Mouse (Mus musculus) heart, embryonic 13.5 days (tissue): ENCODE results near the gene Sf3b3. TPM values are rescaled to one million over a fixed set of nuclear protein-coding genes. Genes with fewer than 3 reads are reported as not detected.
"Not testable (repeated sequence)": the region's sequence is repeated elsewhere in the genome, so short reads cannot be mapped to it uniquely, and the experiment has no call there.

Experiments
- ATAC-seq: fragments of 200-750 bp; cut with Nextera tagmentation; 2 replicates; pipeline ENCODE4 v1.8.0; 2017; ENCODE audit warnings: moderate TSS enrichment; ENCODE audit not compliant: insufficient number of reproducible peaks, low FRiP score, low TSS enrichment; ENCODE audit errors: extremely low read depth
- H3K27ac ChIP-seq: fragments of 300-500 bp; sonication (generic); replicated peaks from 2 replicates; pipeline ENCODE4 v1.5.1; 2015; ENCODE audit warnings: moderate library complexity, mild to moderate bottlenecking, inconsistent platforms
- H3K27me3 ChIP-seq: fragments of 300-500 bp; sonication (generic); replicated peaks from 2 replicates; pipeline ENCODE4 v1.6.1; 2015; ENCODE audit warnings: mild to moderate bottlenecking, inconsistent platforms
- H3K36me3 ChIP-seq: fragments of 300-500 bp; sonication (generic); 2 replicates; pipeline ENCODE4 v1.6.1; 2015; ENCODE audit warnings: mild to moderate bottlenecking, inconsistent platforms
- H3K4me1 ChIP-seq: fragments of 300-500 bp; sonication (generic); 2 replicates; pipeline ENCODE4 v1.6.1; 2015; ENCODE audit warnings: inconsistent platforms
- H3K4me2 ChIP-seq: fragments of 300-500 bp; sonication (generic); 2 replicates; pipeline ENCODE4 v1.6.1; 2015; ENCODE audit warnings: inconsistent platforms, mild to moderate bottlenecking, moderate library complexity
- H3K4me3 ChIP-seq: fragments of 300-500 bp; sonication (generic); 2 replicates; pipeline ENCODE4 v1.5.1; 2015; ENCODE audit warnings: moderate library complexity, mild to moderate bottlenecking, inconsistent platforms
- H3K9ac ChIP-seq: fragments of 300-500 bp; sonication (generic); 2 replicates; pipeline ENCODE4 v1.6.1; 2015; ENCODE audit warnings: inconsistent platforms, mild to moderate bottlenecking, moderate library complexity
- H3K9me3 ChIP-seq: fragments of 300-500 bp; sonication (generic); 2 replicates; pipeline ENCODE4 v1.6.1; 2016; ENCODE audit warnings: inconsistent platforms
- WGBS: fragments of 180-500 bp; shearing (Covaris S2); methylation state at CpG from one replicate; pipeline ENCODE4 v1.1.7; 2015; ENCODE audit warnings: mixed read lengths; 5-methylcytosine and 5-hydroxymethylcytosine counted together
- polyA plus RNA-seq: library from polyadenylated mRNA; unstranded; fragments of >200 nt; fragmentation: Nextera tagmentation; extraction: Ambion mirVana; gene quantifications from 2 replicates; pipeline ENCODE4 v1.2.1, GENCODE M21; 2015

The Sf3b3 gene
- polyA plus RNA-seq, 1 experiment from 2014 or later, result 76.9 TPM

DNA sequence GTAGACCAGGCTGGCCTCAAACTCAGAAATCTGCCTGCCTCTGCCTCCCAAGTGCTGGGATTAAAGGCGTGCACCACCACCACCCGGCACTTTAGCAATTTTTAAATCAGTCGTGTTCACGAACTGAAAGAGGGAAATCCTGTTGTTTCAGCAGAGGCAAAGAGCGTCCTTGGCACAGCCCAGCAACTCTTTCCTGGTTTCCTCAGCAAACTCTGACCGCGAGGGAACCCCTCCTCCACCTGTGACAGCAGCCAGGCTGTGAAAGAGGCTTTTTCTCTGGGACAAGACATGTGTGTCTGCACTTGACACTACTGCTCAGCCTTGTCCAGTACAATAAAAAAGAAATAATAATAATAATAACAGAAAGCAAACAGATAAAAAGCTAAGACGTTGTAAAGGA is 59.7 kb downstream of the Sf3b3 start:
- ATAC-seq, result no peak
- H3K4me1 ChIP-seq, result peaks cover 13% of the 10 kb centered on the region; the same call in 1 of the 2 replicates
- no peak overlapping the region for H3K4me2 ChIP-seq
- no peak overlapping the region for H3K4me3 ChIP-seq
- 72% methylated on average over 8 of the region's 8 CpGs for WGBS
- H3K9ac ChIP-seq, result no peak overlapping the region
- no peaks in the 10 kb centered on the region for H3K36me3 ChIP-seq
- H3K27ac ChIP-seq, result no peak overlapping the region
- H3K9me3 ChIP-seq, result no peaks in the 10 kb centered on the region
- no peaks in the 10 kb centered on the region for H3K27me3 ChIP-seq

DNA sequence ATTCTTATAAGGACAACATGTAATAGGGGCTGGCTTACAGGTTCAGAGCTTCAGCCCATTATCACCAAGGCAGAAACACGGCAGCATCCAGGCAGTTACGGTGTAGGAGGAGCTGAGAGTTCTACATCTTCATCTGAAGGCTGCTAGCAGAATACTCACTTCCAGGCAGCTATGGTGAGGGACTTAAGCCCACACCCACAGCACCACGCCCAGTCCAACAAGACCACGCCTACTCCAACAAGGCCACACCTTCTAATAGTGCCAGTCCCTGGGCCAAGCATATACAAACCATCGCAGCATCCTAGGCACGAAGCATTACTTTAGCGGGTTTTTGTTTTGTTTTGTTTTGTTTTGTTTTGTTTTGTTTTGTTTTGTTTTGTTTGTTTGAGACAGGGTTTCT is 60.1 kb downstream of the Sf3b3 start:
- ATAC-seq, H3K9ac ChIP-seq, H3K4me2 ChIP-seq, H3K27me3 ChIP-seq, H3K36me3 ChIP-seq, H3K4me3 ChIP-seq, H3K9me3 ChIP-seq, H3K27ac ChIP-seq: not testable (repeated sequence)
- 63% methylated on average over 7 of the region's 7 CpGs for WGBS
- H3K4me1 ChIP-seq, result peaks cover 13% of the 10 kb centered on the region; the same call in 1 of the 2 replicates

DNA sequence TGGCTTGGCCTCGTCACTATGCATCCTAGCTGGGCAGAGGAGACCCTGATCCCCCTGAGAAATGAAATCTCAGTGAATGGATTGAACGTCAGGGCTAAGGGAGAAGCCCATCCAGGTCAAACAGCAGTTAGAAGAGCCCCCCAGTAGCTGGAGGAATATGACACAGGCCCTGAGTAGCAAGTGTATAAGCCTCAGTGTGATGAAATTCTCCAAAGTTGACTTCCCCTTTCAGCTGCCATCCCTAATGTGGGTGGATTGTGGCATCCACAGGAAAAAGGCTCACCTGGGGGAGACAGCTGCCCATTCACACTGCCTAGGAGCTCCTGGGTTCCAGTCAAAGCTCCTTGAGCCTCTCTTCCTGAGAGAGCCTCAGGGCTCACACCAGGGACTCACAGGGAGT is 61.2 kb downstream of the Sf3b3 start:
- H3K27me3 ChIP-seq, result no peaks in the 10 kb centered on the region
- peaks cover 13% of the 10 kb centered on the region; the same call in 1 of the 2 replicates for H3K4me1 ChIP-seq
- H3K9ac ChIP-seq, result no peak overlapping the region
- no peak overlapping the region for H3K4me3 ChIP-seq
- 66% methylated on average over 2 of the region's 2 CpGs for WGBS
- no peak overlapping the region for H3K4me2 ChIP-seq
- no peak for ATAC-seq
- H3K9me3 ChIP-seq, result no peaks in the 10 kb centered on the region
- no peaks in the 10 kb centered on the region for H3K36me3 ChIP-seq
- no peak overlapping the region for H3K27ac ChIP-seq

DNA sequence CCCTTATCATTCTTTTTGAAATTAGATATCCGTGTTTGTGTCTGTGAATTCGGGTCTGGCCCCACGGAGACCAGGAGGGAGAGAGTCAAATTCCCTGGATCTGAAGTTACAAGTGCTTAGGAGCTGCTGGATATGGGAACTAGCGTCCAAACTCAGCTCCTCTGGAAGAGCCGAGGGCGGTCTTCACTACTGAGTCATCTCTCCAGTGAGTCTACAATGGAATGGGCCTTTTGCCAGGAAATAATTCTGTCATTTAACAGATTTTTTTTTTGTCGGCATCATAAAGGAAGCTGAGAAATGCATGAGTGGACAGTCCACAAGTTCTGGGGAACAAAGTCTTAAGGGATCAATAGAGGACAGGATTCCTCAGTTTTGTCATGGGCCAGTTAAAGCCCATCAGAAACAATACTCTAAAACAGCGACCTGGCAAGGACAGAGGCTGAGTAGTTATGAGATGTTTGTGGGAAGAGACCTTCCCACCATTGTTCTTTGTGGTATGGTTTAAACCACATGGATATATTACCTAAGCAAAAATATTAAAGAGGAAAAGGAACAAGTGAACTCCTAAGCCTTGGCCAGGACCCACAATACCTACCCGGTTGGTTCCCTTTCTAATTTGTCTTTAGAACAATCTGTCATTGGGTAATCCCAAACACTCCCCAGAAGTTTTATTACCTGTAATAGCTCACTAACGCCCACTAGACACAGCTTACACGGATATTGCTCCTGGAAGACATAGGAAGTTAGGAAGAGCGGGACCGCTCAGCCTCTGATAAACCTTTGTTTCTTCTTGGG is 66.5 kb downstream of the Sf3b3 start:
- ATAC-seq, result no peak
- H3K4me3 ChIP-seq, result no peak overlapping the region
- H3K9me3 ChIP-seq, result no peaks in the 10 kb centered on the region
- H3K9ac ChIP-seq, result no peak overlapping the region
- H3K36me3 ChIP-seq, result no peaks in the 10 kb centered on the region
- no peaks in the 10 kb centered on the region for H3K27me3 ChIP-seq
- no peak overlapping the region for H3K4me2 ChIP-seq
- H3K27ac ChIP-seq, result no peak overlapping the region
- H3K4me1 ChIP-seq, result no peaks in the 10 kb centered on the region
- 71% methylated on average over 13 of the region's 13 CpGs for WGBS

DNA sequence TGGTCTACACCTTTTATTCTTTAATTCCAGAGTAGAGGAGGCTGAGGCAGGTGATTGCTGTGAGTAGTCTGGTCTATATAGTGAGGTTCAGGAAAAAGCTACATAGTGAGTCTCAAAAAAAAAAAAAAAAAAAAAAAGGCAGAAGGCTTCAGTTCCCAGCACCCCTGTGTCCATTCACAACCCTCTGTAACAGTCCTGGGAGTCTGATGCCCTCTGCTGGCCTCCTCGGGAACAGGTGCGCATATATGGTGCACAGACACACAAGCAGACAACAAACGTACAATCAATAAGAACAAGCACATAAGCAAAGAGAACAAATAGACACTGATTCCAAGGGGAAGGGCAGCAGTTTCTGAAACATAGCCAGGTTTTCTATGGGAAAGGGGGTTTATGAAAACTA is 70.3 kb downstream of the Sf3b3 start:
- Histone ChIP-seq H3K4me3 (no peak overlapping the region), H3K4me2 (no peak overlapping the region), H3K36me3 (no peaks in the 10 kb centered on the region), H3K9me3 (no peaks in the 10 kb centered on the region), H3K4me1 (peaks cover 15% of the 10 kb centered on the region; the same call in 1 of the 2 replicates), H3K9ac (no peak overlapping the region), H3K27ac (no peak overlapping the region), H3K27me3 (no peaks in the 10 kb centered on the region)
- 91% methylated on average over 3 of the region's 3 CpGs for WGBS
- ATAC-seq, result no peak

DNA sequence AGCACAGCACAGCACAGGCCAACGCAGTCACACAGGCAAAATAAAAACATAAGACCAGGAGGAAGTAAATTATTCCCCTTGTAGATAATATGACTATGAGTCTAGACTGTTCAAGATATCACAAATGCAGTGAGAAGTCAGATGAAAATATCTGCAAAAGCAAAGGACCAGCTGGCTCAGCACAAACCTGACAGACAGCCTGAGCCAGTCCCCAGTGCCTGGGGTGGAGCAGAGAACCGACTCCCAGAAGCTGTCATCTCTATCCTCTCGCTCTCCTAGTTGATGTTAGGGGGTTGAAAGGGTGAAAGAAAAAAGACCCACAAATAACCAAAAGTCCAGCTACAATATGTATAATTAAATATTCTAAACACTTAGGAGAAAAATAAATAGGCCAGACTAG is 70.9 kb downstream of the Sf3b3 start:
- H3K27me3 ChIP-seq, result no peaks in the 10 kb centered on the region
- no peak overlapping the region for H3K9ac ChIP-seq
- no peaks in the 10 kb centered on the region for H3K9me3 ChIP-seq
- 68% methylated on average over 3 of the region's 3 CpGs for WGBS
- no peak overlapping the region for H3K27ac ChIP-seq
- H3K4me3 ChIP-seq, result no peak overlapping the region
- H3K4me2 ChIP-seq, result no peak overlapping the region
- no peaks in the 10 kb centered on the region for H3K36me3 ChIP-seq
- no peak for ATAC-seq
- peaks cover 15% of the 10 kb centered on the region; the same call in 1 of the 2 replicates for H3K4me1 ChIP-seq

DNA sequence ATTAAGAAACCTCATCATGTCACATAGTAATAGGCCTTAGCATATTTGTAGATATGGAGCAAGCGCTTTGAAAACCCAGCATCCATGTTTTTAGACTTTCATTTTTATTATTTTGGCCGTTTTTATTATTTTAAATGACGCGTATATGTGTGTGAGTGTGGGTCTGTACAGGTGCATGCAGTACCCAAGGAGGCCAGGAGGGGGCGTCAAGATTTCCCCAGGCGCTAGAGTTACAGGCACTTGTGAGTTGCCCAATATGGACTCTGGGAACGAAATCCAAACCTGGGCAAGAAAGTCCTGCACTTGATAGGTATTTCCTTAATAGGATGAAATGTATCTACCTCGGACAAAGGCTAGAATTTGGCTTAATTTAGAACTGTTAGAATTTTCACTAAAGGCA is 71.3 kb downstream of the Sf3b3 start:
- no peak overlapping the region for H3K4me3 ChIP-seq
- no peaks in the 10 kb centered on the region for H3K9me3 ChIP-seq
- no peak overlapping the region for H3K4me2 ChIP-seq
- no peak overlapping the region for H3K27ac ChIP-seq
- H3K4me1 ChIP-seq, result peaks cover 15% of the 10 kb centered on the region; the same call in 1 of the 2 replicates
- no peaks in the 10 kb centered on the region for H3K27me3 ChIP-seq
- no peaks in the 10 kb centered on the region for H3K36me3 ChIP-seq
- no peak overlapping the region for H3K9ac ChIP-seq
- WGBS, result 68% methylated on average over 8 of the region's 8 CpGs
- no peak for ATAC-seq

DNA sequence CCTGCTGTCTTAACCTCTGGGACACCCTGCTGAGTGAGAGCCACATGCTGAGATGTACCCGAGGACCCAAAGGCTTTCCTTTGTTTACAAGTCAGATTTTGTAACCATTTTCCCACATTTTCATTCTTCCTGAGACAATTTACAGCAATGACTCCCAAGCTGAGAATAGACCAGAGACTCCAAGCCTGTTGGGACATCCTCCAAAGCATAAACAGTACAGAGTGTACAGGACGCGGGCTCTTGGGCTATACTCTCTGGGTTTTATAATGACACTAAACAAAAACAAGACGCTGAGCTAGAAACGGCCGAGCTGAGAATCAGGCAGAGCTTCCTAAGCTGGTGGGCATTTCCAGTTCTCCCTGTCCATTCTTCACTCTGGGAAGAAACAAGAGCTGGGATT is 71.9 kb downstream of the Sf3b3 start:
- no peaks in the 10 kb centered on the region for H3K36me3 ChIP-seq
- ATAC-seq, result no peak
- no peak overlapping the region for H3K9ac ChIP-seq
- WGBS, result 81% methylated on average over 6 of the region's 6 CpGs
- H3K4me3 ChIP-seq, result no peak overlapping the region
- H3K4me2 ChIP-seq, result no peak overlapping the region
- H3K27me3 ChIP-seq, result no peaks in the 10 kb centered on the region
- H3K27ac ChIP-seq, result 0 out of 2 replicates have a peak overlapping the region, but pooled peaks have one; percentile 8
- no peaks in the 10 kb centered on the region for H3K9me3 ChIP-seq
- H3K4me1 ChIP-seq, result peaks cover 15% of the 10 kb centered on the region; the same call in 1 of the 2 replicates

DNA sequence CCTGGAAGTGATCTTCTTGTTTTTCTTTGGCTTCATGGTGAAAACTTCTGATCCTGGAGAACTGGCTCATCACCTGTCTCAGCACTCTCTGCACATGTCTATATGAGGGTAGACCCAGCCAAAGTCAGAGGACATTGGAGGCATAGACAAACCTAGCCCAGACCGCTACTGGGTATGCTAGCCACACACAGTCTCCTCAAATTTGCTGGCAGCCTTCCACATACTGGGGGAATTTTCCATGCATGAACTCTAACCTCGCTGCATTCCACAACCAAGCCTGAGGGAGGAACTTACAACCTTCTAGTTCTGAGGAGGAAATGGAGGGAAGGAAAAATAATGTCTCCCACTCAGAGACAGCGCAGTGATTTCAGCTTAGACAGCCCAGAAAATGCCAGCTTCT is 72.5 kb downstream of the Sf3b3 start:
- no peak overlapping the region for H3K4me3 ChIP-seq
- WGBS, result 53% methylated on average over 3 of the region's 3 CpGs
- no peak overlapping the region; the same call in 1 of the 2 replicates for H3K27ac ChIP-seq
- H3K36me3 ChIP-seq, result no peaks in the 10 kb centered on the region
- peaks cover 15% of the 10 kb centered on the region; the same call in 1 of the 2 replicates for H3K4me1 ChIP-seq
- no peaks in the 10 kb centered on the region for H3K9me3 ChIP-seq
- no peak overlapping the region for H3K4me2 ChIP-seq
- no peaks in the 10 kb centered on the region for H3K27me3 ChIP-seq
- ATAC-seq, result no peak
- H3K9ac ChIP-seq, result no peak overlapping the region

DNA sequence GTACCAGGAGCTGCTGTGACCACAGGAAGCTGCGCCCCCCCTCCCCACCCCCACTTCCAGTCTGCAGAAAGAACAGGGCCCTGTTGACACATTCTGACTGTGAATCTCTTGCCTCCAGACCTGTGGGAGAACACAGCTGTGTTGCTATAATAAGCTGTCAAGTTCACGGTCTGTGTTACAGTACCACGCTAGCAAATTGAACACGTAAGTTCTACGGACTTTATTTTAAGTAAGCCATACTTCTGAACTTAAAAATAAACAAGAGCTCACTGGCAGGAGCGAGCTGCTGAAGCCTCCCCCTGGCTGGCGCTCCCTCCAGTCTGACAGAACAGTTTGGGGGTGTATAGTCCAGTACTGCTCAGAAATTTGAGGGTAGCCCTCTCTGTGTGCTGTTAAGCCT is 74.1 kb downstream of the Sf3b3 start:
- Histone ChIP-seq H3K4me3 (no peak overlapping the region), H3K27ac (peak overlapping the region; percentile 21; the same call in 1 of the 2 replicates), H3K36me3 (no peaks in the 10 kb centered on the region), H3K9ac (no peak overlapping the region), H3K4me1 (peaks cover 15% of the 10 kb centered on the region; the same call in 1 of the 2 replicates), H3K27me3 (no peaks in the 10 kb centered on the region), H3K9me3 (no peaks in the 10 kb centered on the region), H3K4me2 (no peak overlapping the region)
- no peak for ATAC-seq
- 48% methylated on average over 7 of the region's 7 CpGs for WGBS

DNA sequence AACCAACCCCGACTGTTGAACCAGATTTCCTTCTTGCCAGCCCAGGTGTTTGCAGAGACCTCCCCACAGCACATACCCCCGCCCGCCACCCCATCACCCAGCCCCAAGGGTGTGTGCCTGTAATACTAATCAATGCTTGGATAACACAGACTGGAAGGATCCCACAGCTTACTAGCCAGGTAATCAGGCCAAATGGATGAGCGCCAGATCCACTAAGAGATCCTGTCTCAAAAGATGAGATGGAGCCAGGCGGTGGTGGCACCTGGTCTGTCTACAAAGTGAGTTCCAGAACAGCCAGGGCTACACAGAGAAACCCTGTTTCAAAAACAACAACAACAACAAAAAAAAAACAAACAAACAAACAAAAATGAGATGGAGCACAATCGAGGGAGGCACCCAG is 79.3 kb downstream of the Sf3b3 start:
- H3K9me3 ChIP-seq, result no peaks in the 10 kb centered on the region
- no peaks in the 10 kb centered on the region for H3K27me3 ChIP-seq
- H3K27ac ChIP-seq, result no peak overlapping the region
- no peak overlapping the region for H3K4me3 ChIP-seq
- 78% methylated on average over 6 of the region's 6 CpGs for WGBS
- H3K4me2 ChIP-seq, result no peak overlapping the region
- H3K36me3 ChIP-seq, result no peaks in the 10 kb centered on the region
- H3K9ac ChIP-seq, result no peak overlapping the region
- peaks cover 2% of the 10 kb centered on the region; the same call in 1 of the 2 replicates for H3K4me1 ChIP-seq
- ATAC-seq, result no peak

DNA sequence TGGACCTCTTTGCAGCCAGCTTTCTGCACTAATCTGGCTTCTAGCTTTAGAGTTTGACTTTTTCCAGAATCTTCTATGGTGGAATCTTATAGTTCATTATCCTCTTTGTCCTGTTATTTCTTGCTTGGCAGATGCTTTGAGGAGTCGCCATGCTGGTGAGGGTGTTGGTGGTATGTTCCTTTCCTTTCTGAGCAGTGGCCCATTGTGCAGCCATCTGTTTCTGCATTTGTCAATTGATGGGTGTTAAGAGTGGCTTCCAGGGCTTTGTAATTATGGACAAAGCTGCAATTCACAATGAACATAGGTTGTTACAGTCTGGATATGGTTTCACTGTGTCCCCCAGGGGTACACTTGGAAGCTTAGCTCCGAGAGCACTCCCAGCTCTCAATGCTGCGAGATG is 81.9 kb downstream of the Sf3b3 start:
- H3K36me3 ChIP-seq, result no peaks in the 10 kb centered on the region
- H3K27me3 ChIP-seq, result no peaks in the 10 kb centered on the region
- no peak for ATAC-seq
- H3K9me3 ChIP-seq, result no peaks in the 10 kb centered on the region
- no peak overlapping the region for H3K4me2 ChIP-seq
- H3K27ac ChIP-seq, result no peak overlapping the region
- H3K9ac ChIP-seq, result no peak overlapping the region
- WGBS, result 79% methylated on average over 3 of the region's 3 CpGs
- H3K4me1 ChIP-seq, result peaks cover 10% of the 10 kb centered on the region
- no peak overlapping the region for H3K4me3 ChIP-seq
